Mouse (Mus musculus): ENCODE measurements around the gene Olfr544. TPM values are rescaled to one million over a fixed set of nuclear protein-coding genes. Genes with fewer than 3 reads are reported as not detected.

Olfr544 gene
- polyA plus RNA-seq, 1 experiment from 2014 or later = 0.04 TPM

- no peak overlapping the region for H3K4me2 ChIP-seq (ENCODE audit: low read depth, low read length)
- H3K36me3 ChIP-seq (ENCODE audit: control insufficient read depth, insufficient read depth, low read length) = peaks cover 23% of the 10 kb centered on the region
- no peaks in the 10 kb centered on the region for H3K27me3 ChIP-seq (ENCODE audit: control insufficient read depth, insufficient read depth, low read length)
- 89% methylated on average over 9 of the region's 9 CpGs for WGBS
- H3K9me3 ChIP-seq (replicated peaks; ENCODE audit: control insufficient read depth, low read length) = no peaks in the 10 kb centered on the region
- ATAC-seq (ENCODE audit: insufficient read depth, low FRiP score) = no peak
- no peak overlapping the region for H3K4me3 ChIP-seq (replicated peaks; ENCODE audit: low read length)
- H3K9ac ChIP-seq (ENCODE audit: low read length) = no peak overlapping the region
- H3K27ac ChIP-seq (ENCODE audit: low read length) = no peak overlapping the region
- H3K4me1 ChIP-seq (ENCODE audit: control insufficient read depth, insufficient read depth, low read length) = peaks cover 8% of the 10 kb centered on the region
These were observed 41.7 kb downstream of the Olfr544 start for GRCm38 (mm10) chr7:102446438-102446837.

GRCm38 (mm10) chr7:102444301-102444700 lies 43.8 kb downstream of the Olfr544 start:
- no peak for ATAC-seq (ENCODE audit: insufficient read depth, low FRiP score)
- Histone ChIP-seq H3K27ac (ENCODE audit: low read length) (no peak overlapping the region), H3K9ac (ENCODE audit: low read length) (no peak overlapping the region), H3K27me3 (ENCODE audit: control insufficient read depth, insufficient read depth, low read length) (no peaks in the 10 kb centered on the region), H3K9me3 (replicated peaks; ENCODE audit: control insufficient read depth, low read length) (no peaks in the 10 kb centered on the region), H3K4me3 (replicated peaks; ENCODE audit: low read length) (no peak overlapping the region), H3K4me1 (ENCODE audit: control insufficient read depth, insufficient read depth, low read length) (peaks cover 11% of the 10 kb centered on the region), H3K4me2 (ENCODE audit: low read depth, low read length) (peak overlapping the region; percentile 24; the same call in 1 of the 2 replicates), H3K36me3 (ENCODE audit: control insufficient read depth, insufficient read depth, low read length) (peaks cover 13% of the 10 kb centered on the region)
- WGBS = 57% methylated on average over 2 of the region's 2 CpGs

GRCm38 (mm10) chr7:102442432-102442831 lies 45.7 kb downstream of the Olfr544 start:
- H3K36me3 ChIP-seq (ENCODE audit: control insufficient read depth, insufficient read depth, low read length) = peaks cover 9% of the 10 kb centered on the region
- H3K4me1 ChIP-seq (ENCODE audit: control insufficient read depth, insufficient read depth, low read length) = peaks cover 11% of the 10 kb centered on the region
- no peaks in the 10 kb centered on the region for H3K27me3 ChIP-seq (ENCODE audit: control insufficient read depth, insufficient read depth, low read length)
- peak overlapping the region; percentile 81 for H3K4me2 ChIP-seq (ENCODE audit: low read depth, low read length)
- ATAC-seq (ENCODE audit: insufficient read depth, low FRiP score) = no peak
- no peaks in the 10 kb centered on the region for H3K9me3 ChIP-seq (replicated peaks; ENCODE audit: control insufficient read depth, low read length)
- peak overlapping the region; percentile 86 for H3K27ac ChIP-seq (ENCODE audit: low read length)
- peak overlapping the region; percentile 90 for H3K4me3 ChIP-seq (replicated peaks; ENCODE audit: low read length)
- H3K9ac ChIP-seq (ENCODE audit: low read length) = peak overlapping the region; percentile 92
- 2% methylated on average over 4 of the region's 4 CpGs for WGBS

GRCm38 (mm10) chr7:102441657-102442391 lies 46.3 kb downstream of the Olfr544 start, which contains the start of gene Rrm1:
Gene Rrm1, plus strand, starts transcription at chr7:102441695.
- Histone ChIP-seq H3K4me1 (ENCODE audit: control insufficient read depth, insufficient read depth, low read length) (peaks cover 11% of the 10 kb centered on the region), H3K9ac (ENCODE audit: low read length) (peak within 1 kb of the TSS; percentile 92), H3K4me2 (ENCODE audit: low read depth, low read length) (peak within 1 kb of the TSS; percentile 81), H3K9me3 (replicated peaks; ENCODE audit: control insufficient read depth, low read length) (no peaks in the 10 kb centered on the region), H3K4me3 (replicated peaks; ENCODE audit: low read length) (peak within 1 kb of the TSS; percentile 90), H3K27ac (ENCODE audit: low read length) (peak within 1 kb of the TSS; percentile 86), H3K36me3 (ENCODE audit: control insufficient read depth, insufficient read depth, low read length) (peaks cover 4% of the 10 kb centered on the region), H3K27me3 (ENCODE audit: control insufficient read depth, insufficient read depth, low read length) (no peaks in the 10 kb centered on the region)
- peak; percentile 99 for ATAC-seq (ENCODE audit: insufficient read depth, low FRiP score)
- WGBS = under 1% methylated on average over 54 of the region's 56 CpGs

- no peaks in the 10 kb centered on the region for H3K9me3 ChIP-seq (replicated peaks; ENCODE audit: control insufficient read depth, low read length)
- peaks cover 11% of the 10 kb centered on the region for H3K4me1 ChIP-seq (ENCODE audit: control insufficient read depth, insufficient read depth, low read length)
- H3K27me3 ChIP-seq (ENCODE audit: control insufficient read depth, insufficient read depth, low read length) = no peaks in the 10 kb centered on the region
- H3K4me2 ChIP-seq (ENCODE audit: low read depth, low read length) = peak overlapping the region; percentile 49
- 0 out of 2 replicates have a peak overlapping the region, but pooled peaks have one; percentile 12 for H3K9ac ChIP-seq (ENCODE audit: low read length)
- WGBS = 51% methylated on average over 15 of the region's 15 CpGs
- ATAC-seq (ENCODE audit: insufficient read depth, low FRiP score) = no peak
- no peaks in the 10 kb centered on the region for H3K36me3 ChIP-seq (ENCODE audit: control insufficient read depth, insufficient read depth, low read length)
- peak overlapping the region; percentile 90 for H3K4me3 ChIP-seq (replicated peaks; ENCODE audit: low read length)
- H3K27ac ChIP-seq (ENCODE audit: low read length) = 0 out of 2 replicates have a peak overlapping the region, but pooled peaks have one; percentile 12
These were observed 47.1 kb downstream of the Olfr544 start for GRCm38 (mm10) chr7:102440822-102441656.

- no peak overlapping the region for H3K27ac ChIP-seq (ENCODE audit: low read length)
- no peaks in the 10 kb centered on the region for H3K9me3 ChIP-seq (replicated peaks; ENCODE audit: control insufficient read depth, low read length)
- no peaks in the 10 kb centered on the region for H3K4me1 ChIP-seq (ENCODE audit: control insufficient read depth, insufficient read depth, low read length)
- WGBS = 57% methylated on average over 2 of the region's 2 CpGs
- H3K27me3 ChIP-seq (ENCODE audit: control insufficient read depth, insufficient read depth, low read length) = no peaks in the 10 kb centered on the region
- no peak for ATAC-seq (ENCODE audit: insufficient read depth, low FRiP score)
- H3K9ac ChIP-seq (ENCODE audit: low read length) = no peak overlapping the region
- no peak overlapping the region for H3K4me3 ChIP-seq (replicated peaks; ENCODE audit: low read length)
- H3K4me2 ChIP-seq (ENCODE audit: low read depth, low read length) = no peak overlapping the region
- H3K36me3 ChIP-seq (ENCODE audit: control insufficient read depth, insufficient read depth, low read length) = no peaks in the 10 kb centered on the region; the same call in 1 of the 2 replicates
These were observed 53.8 kb downstream of the Olfr544 start for GRCm38 (mm10) chr7:102434344-102434743.

Other genes with a start within 250 kb of the Olfr544 start
- gene Rhog, start 232.3 kb downstream of the Olfr544 start, polyA plus RNA-seq (2015; fragmentation: Nextera tagmentation; extraction: Ambion mirVana) = 62.0 and 68.0 TPM in 2 replicates
- 33.7 and 36.1 TPM in 2 replicates for gene Stim1, start 220.5 kb downstream of the Olfr544 start, polyA plus RNA-seq (2015; fragmentation: Nextera tagmentation; extraction: Ambion mirVana)
- 131 and 137 TPM in 2 replicates for gene Rrm1, start 46.6 kb downstream of the Olfr544 start, polyA plus RNA-seq (2015; fragmentation: Nextera tagmentation; extraction: Ambion mirVana)
- 0.30 and 0.54 TPM in 2 replicates for gene Olfr543, start 6.6 kb downstream of the Olfr544 start, polyA plus RNA-seq (2015; fragmentation: Nextera tagmentation; extraction: Ambion mirVana)
- 0.16 and 0.17 TPM in 2 replicates for gene Olfr545, start 11.3 kb upstream of the Olfr544 start, polyA plus RNA-seq (2015; fragmentation: Nextera tagmentation; extraction: Ambion mirVana)
- not detected in 2 replicates for gene Olfr547, start 46.4 kb upstream of the Olfr544 start, polyA plus RNA-seq (2015; fragmentation: Nextera tagmentation; extraction: Ambion mirVana)
- gene Olfr548-ps1, start 52.6 kb upstream of the Olfr544 start, polyA plus RNA-seq (2015; fragmentation: Nextera tagmentation; extraction: Ambion mirVana) = not detected in 2 replicates
- not detected in 2 replicates for gene Olfr549, start 61.6 kb upstream of the Olfr544 start, polyA plus RNA-seq (2015; fragmentation: Nextera tagmentation; extraction: Ambion mirVana)
- gene Trim21, start 77.2 kb upstream of the Olfr544 start, polyA plus RNA-seq (2015; fragmentation: Nextera tagmentation; extraction: Ambion mirVana) = 0.26 and 0.58 TPM in 2 replicates
- gene Olfr550, start 83.1 kb upstream of the Olfr544 start, polyA plus RNA-seq (2015; fragmentation: Nextera tagmentation; extraction: Ambion mirVana) = not detected in 2 replicates
- not detected in 2 replicates for gene Olfr551, start 103.6 kb upstream of the Olfr544 start, polyA plus RNA-seq (2015; fragmentation: Nextera tagmentation; extraction: Ambion mirVana)
- not detected in 2 replicates for gene Olfr552, start 109.5 kb upstream of the Olfr544 start, polyA plus RNA-seq (2015; fragmentation: Nextera tagmentation; extraction: Ambion mirVana)
- not detected in 2 replicates for gene Olfr553, start 129.9 kb upstream of the Olfr544 start, polyA plus RNA-seq (2015; fragmentation: Nextera tagmentation; extraction: Ambion mirVana)
- not detected in 2 replicates for gene Olfr554, start 150.1 kb upstream of the Olfr544 start, polyA plus RNA-seq (2015; fragmentation: Nextera tagmentation; extraction: Ambion mirVana)
- gene Olfr555, start 170.5 kb upstream of the Olfr544 start, polyA plus RNA-seq (2015; fragmentation: Nextera tagmentation; extraction: Ambion mirVana) = not detected in 2 replicates
- not detected in 2 replicates for gene Olfr556, start 176.6 kb upstream of the Olfr544 start, polyA plus RNA-seq (2015; fragmentation: Nextera tagmentation; extraction: Ambion mirVana)
- gene Trim68, start 199.0 kb upstream of the Olfr544 start, polyA plus RNA-seq (2015; fragmentation: Nextera tagmentation; extraction: Ambion mirVana) = 15.7 and 16.5 TPM in 2 replicates
- gene Olfr557, start 207.6 kb upstream of the Olfr544 start, polyA plus RNA-seq (2015; fragmentation: Nextera tagmentation; extraction: Ambion mirVana) = not detected in 2 replicates
- gene Olfr558, start 213.9 kb upstream of the Olfr544 start, polyA plus RNA-seq (2015; fragmentation: Nextera tagmentation; extraction: Ambion mirVana) = 0.45 and 0.75 TPM in 2 replicates
- gene Olfr33, start 230.8 kb upstream of the Olfr544 start, polyA plus RNA-seq (2015; fragmentation: Nextera tagmentation; extraction: Ambion mirVana) = not detected in 2 replicates
- not detected in 2 replicates for gene Olfr559, start 239.2 kb upstream of the Olfr544 start, polyA plus RNA-seq (2015; fragmentation: Nextera tagmentation; extraction: Ambion mirVana)

All from stomach, embryonic 16.5 days (tissue).